Mouse (Mus musculus) thymus, adult 2 months (tissue): ENCODE measurements around the gene Ssh2.

Experiments
- CTCF ChIP-seq: fragments of 200-500 bp; IDR thresholded peaks from 2 replicates; pipeline ENCODE4 v1.5.1; 2012; ENCODE audit warnings: mild to moderate bottlenecking, control low read depth, low read length, moderate library complexity, borderline replicate concordance; ENCODE audit not compliant: control insufficient read depth, poor library complexity, insufficient read depth; ENCODE audit errors: extremely low read depth
- POLR2A ChIP-seq: fragments of 200-500 bp; IDR thresholded peaks from 2 replicates; pipeline ENCODE4 v1.6.1; 2012; ENCODE audit warnings: mild to moderate bottlenecking, low read length, control low read depth, moderate library complexity; ENCODE audit not compliant: control insufficient read depth, poor library complexity, insufficient read depth; ENCODE audit errors: extremely low read depth

GRCm38 (mm10) chr11:77402508-77402907 lies 186.4 kb downstream of the Ssh2 start:
- TF ChIP-seq CTCF: no peak
- no peak for TF ChIP-seq POLR2A
